8 mouse cellular contexts compared by ENCODE assay signal in the genomic region with DNA sequence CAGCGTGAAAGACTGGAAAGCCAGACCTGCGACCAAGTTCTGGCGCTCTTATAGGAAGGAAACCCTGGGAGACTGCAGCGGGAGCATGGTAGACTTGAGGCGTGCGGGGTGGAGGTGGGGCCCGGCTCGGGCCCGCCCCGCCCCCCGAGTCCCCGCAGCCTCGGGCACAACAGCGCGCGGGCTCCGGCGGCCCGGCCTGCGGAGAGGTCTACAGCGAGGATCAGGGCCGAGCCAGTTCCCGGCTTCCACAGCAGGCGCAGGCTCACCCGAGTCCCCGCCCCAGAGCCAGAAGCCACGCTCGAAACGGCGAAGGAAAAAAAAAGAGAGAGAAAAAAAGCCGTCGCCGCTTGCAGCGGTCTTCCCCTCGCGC. TPM values are rescaled to one million over a fixed set of nuclear protein-coding genes. Genes with fewer than 3 reads are reported as not detected.
A peak's percentile ranks its signal among the peaks of the same experiment; 100 is the strongest.
DNase-seq lines count a peak whose midpoint lies in the region; ATAC-seq lines count a peak whose summit lies in the region.

No protein-coding gene starts in this region.

- no peaks in the 10 kb centered on the region for H3K27me3 ChIP-seq in embryonic facial prominence, embryonic 10.5 days (replicated peaks; ENCODE audit: low read depth, poor library complexity, severe bottlenecking)
- H3K27me3 ChIP-seq in intestine, embryonic 14.5 days (replicated peaks; ENCODE audit: control insufficient read depth, insufficient read depth, low read length): no peaks in the 10 kb centered on the region
- no peaks in the 10 kb centered on the region for H3K27me3 ChIP-seq in midbrain, embryonic 10.5 days (ENCODE audit: low read depth, poor library complexity, severe bottlenecking)

- 0% methylated on average over 36 of the region's 36 CpGs for WGBS in embryonic facial prominence, embryonic 10.5 days
- under 1% methylated on average over 36 of the region's 36 CpGs for WGBS in intestine, embryonic 14.5 days
- WGBS in midbrain, embryonic 10.5 days: 0% methylated on average over 36 of the region's 36 CpGs

- peak overlapping the region; percentile 84 for H3K4me2 ChIP-seq in intestine, embryonic 14.5 days (ENCODE audit: low read length)

- H3K36me3 ChIP-seq in embryonic facial prominence, embryonic 10.5 days (replicated peaks): peaks cover 45% of the 10 kb centered on the region
- peaks cover 41% of the 10 kb centered on the region for H3K36me3 ChIP-seq in intestine, embryonic 14.5 days (ENCODE audit: control insufficient read depth, insufficient read depth, low read length)
- peaks cover 46% of the 10 kb centered on the region for H3K36me3 ChIP-seq in midbrain, embryonic 10.5 days

- peak overlapping the region; percentile 83 for H3K4me3 ChIP-seq in embryonic facial prominence, embryonic 10.5 days
- H3K4me3 ChIP-seq in intestine, embryonic 14.5 days (ENCODE audit: low read depth, low read length): peak overlapping the region; percentile 97
- peak overlapping the region; percentile 85 for H3K4me3 ChIP-seq in midbrain, embryonic 10.5 days

- peak overlapping the region; percentile 99 for H3K27ac ChIP-seq in embryonic facial prominence, embryonic 10.5 days (replicated peaks)
- H3K27ac ChIP-seq in intestine, embryonic 14.5 days (ENCODE audit: low read depth): peak overlapping the region; percentile 99
- peak overlapping the region; percentile 100 for H3K27ac ChIP-seq in midbrain, embryonic 10.5 days (replicated peaks)

- peak; percentile 45 for ATAC-seq in cerebellum, adult (ENCODE audit: insufficient number of reproducible peaks, low FRiP score, low TSS enrichment)
- peak; percentile 66 for ATAC-seq in intestine, embryonic 14.5 days (replicated peaks; ENCODE audit: low FRiP score, low TSS enrichment, low read depth)

- H3K9me3 ChIP-seq in embryonic facial prominence, embryonic 10.5 days: no peaks in the 10 kb centered on the region
- H3K9me3 ChIP-seq in intestine, embryonic 14.5 days (ENCODE audit: control insufficient read depth, low read length): no peaks in the 10 kb centered on the region
- H3K9me3 ChIP-seq in midbrain, embryonic 10.5 days (replicated peaks): no peaks in the 10 kb centered on the region

- no peak for DNase-seq in cerebellum, adult 8-10 months
- DNase-seq in ovary, adult 18-20 months (ENCODE audit: low spot score): peak; percentile 32
- no peak for DNase-seq in ovary, postnatal 14 days (ENCODE audit: low spot score)
- peak; percentile 69 for DNase-seq in embryonic facial prominence, embryonic 10.5 days (ENCODE audit: low spot score)
- DNase-seq in intestine, embryonic 14.5 days (ENCODE audit: low spot score): no peak
- no peak for DNase-seq in midbrain, embryonic 10.5 days (ENCODE audit: low spot score)
- no peak for DNase-seq in frontal cortex, postnatal 25 days (ENCODE audit: low spot score in 2 of 2)

- peak overlapping the region; percentile 99 for H3K9ac ChIP-seq in intestine, embryonic 14.5 days (ENCODE audit: low read length)

- peaks cover 13% of the 10 kb centered on the region for H3K4me1 ChIP-seq in embryonic facial prominence, embryonic 10.5 days
- H3K4me1 ChIP-seq in intestine, embryonic 14.5 days (replicated peaks; ENCODE audit: control insufficient read depth, insufficient read depth, low read length): no peaks in the 10 kb centered on the region; the same call in 1 of the 2 replicates
- H3K4me1 ChIP-seq in midbrain, embryonic 10.5 days: peaks cover 17% of the 10 kb centered on the region

RNA-seq across cellular contexts. Expression of a gene that starts 0.8 kb away (rescaled TPM):
- 888 and 890 TPM in 2 replicates for polyA plus RNA-seq in embryonic facial prominence, embryonic 10.5 days (2016; fragmentation: Nextera tagmentation; extraction: Ambion mirVana)
- 603 and 665 TPM in 2 replicates for polyA plus RNA-seq in intestine, embryonic 14.5 days (2014; fragmentation: Nextera tagmentation; extraction: Ambion mirVana)
- 795 and 858 TPM in 2 replicates for polyA plus RNA-seq in midbrain, embryonic 10.5 days (2016; fragmentation: Nextera tagmentation; extraction: Ambion mirVana)

RNA-seq across cellular contexts. Expression of a gene that starts 1.0 kb away (rescaled TPM):
- polyA plus RNA-seq in embryonic facial prominence, embryonic 10.5 days (2016; fragmentation: Nextera tagmentation; extraction: Ambion mirVana): 0.14 and 0.15 TPM in 2 replicates
- polyA plus RNA-seq in intestine, embryonic 14.5 days (2014; fragmentation: Nextera tagmentation; extraction: Ambion mirVana): 0.12 TPM in 1 of 2 replicates, not detected in the other
- polyA plus RNA-seq in midbrain, embryonic 10.5 days (2016; fragmentation: Nextera tagmentation; extraction: Ambion mirVana): 0.06 and 0.19 TPM in 2 replicates

RNA-seq across cellular contexts. Expression of a gene that starts 18.0 kb away (rescaled TPM):
- 56.2 and 59.7 TPM in 2 replicates for polyA plus RNA-seq in embryonic facial prominence, embryonic 10.5 days (2016; fragmentation: Nextera tagmentation; extraction: Ambion mirVana)
- polyA plus RNA-seq in intestine, embryonic 14.5 days (2014; fragmentation: Nextera tagmentation; extraction: Ambion mirVana): 49.7 and 49.8 TPM in 2 replicates
- 50.6 and 66.2 TPM in 2 replicates for polyA plus RNA-seq in midbrain, embryonic 10.5 days (2016; fragmentation: Nextera tagmentation; extraction: Ambion mirVana)

Comparison
In these comparisons a context has a peak if more than half of its experiments do, and no peak if none do; other contexts are left out.
1. DNase-seq: peak in ovary, adult 18-20 months (single experiment) and embryonic facial prominence, embryonic 10.5 days (single experiment); none in cerebellum, adult 8-10 months (single experiment), ovary, postnatal 14 days (single experiment), intestine, embryonic 14.5 days (single experiment), midbrain, embryonic 10.5 days (single experiment) and frontal cortex, postnatal 25 days (0 of 2).
2. Peak in every context shown above with its lines, with median percentiles within 50 percentile points of each other: H3K27ac ChIP-seq and H3K4me3 ChIP-seq.